Mouse (Mus musculus): Measurements from ENCODE around the gene Spryd3. TPM values are rescaled to one million over a fixed set of nuclear protein-coding genes. Genes with fewer than 3 reads are reported as not detected.

The Spryd3 gene
- total RNA-seq, 1 experiment: 34.8 TPM

- no peak for DNase-seq (ENCODE audit: low read depth, low spot score)
- no peaks in the 10 kb centered on the region for H3K9me3 ChIP-seq (ENCODE audit: control insufficient read depth, insufficient read depth, low read depth, low read length)
- in situ Hi-C loops (cut with MboI; ENCODE audit: low sequenced_read_pairs in 2 of 2, unreplicated experiment in 2 of 2): no loop called here
- no peak overlapping the region for H3K27ac ChIP-seq (ENCODE audit: insufficient read depth, low read depth, low read length, poor library complexity, severe bottlenecking)
- peaks cover 18% of the 10 kb centered on the region for H3K36me3 ChIP-seq (ENCODE audit: control insufficient read depth, insufficient read depth, low read length, poor library complexity, severe bottlenecking)
- H3K9ac ChIP-seq (ENCODE audit: insufficient read depth, low read depth, low read length, poor library complexity, severe bottlenecking): no peak overlapping the region
- TF ChIP-seq HCFC1 (IDR thresholded peaks at IDR 0.05; ENCODE audit: borderline replicate concordance, insufficient read depth, low read length) (no peak), MAFK (IDR thresholded peaks at IDR 0.05; ENCODE audit: insufficient read depth, low read depth, low read length) (no peak), ZNF384 (IDR thresholded peaks at IDR 0.05; ENCODE audit: low read depth, low read length) (no peak), ZC3H11A (IDR thresholded peaks at IDR 0.05; ENCODE audit: borderline replicate concordance, low read depth, low read length) (no peak), CHD2 (IDR thresholded peaks at IDR 0.05; ENCODE audit: low read depth, low read length) (no peak)
- peaks cover 0 to 2% of the 10 kb centered on the region in 2 experiments; a peak in 1 of 4 replicates for H3K4me1 ChIP-seq (ENCODE audit: control insufficient read depth in 2 of 2, insufficient read depth in 2 of 2, low read length in 2 of 2, poor library complexity in 1 of 2)
- no peak overlapping the region for H3K4me3 ChIP-seq (ENCODE audit: insufficient read depth in 1 of 2, low read depth in 1 of 2, low read length in 2 of 2, poor library complexity in 1 of 2, severe bottlenecking in 1 of 2)
These were observed 2.7 kb downstream of the Spryd3 start for GRCm38 (mm10) chr15:102133314-102133713.

- Histone ChIP-seq H3K27ac (ENCODE audit: insufficient read depth, low read depth, low read length, poor library complexity, severe bottlenecking) (no peak overlapping the region), H3K36me3 (ENCODE audit: control insufficient read depth, insufficient read depth, low read length, poor library complexity, severe bottlenecking) (peaks cover 36% of the 10 kb centered on the region), H3K4me1 (ENCODE audit: control insufficient read depth in 2 of 2, insufficient read depth in 2 of 2, low read length in 2 of 2, poor library complexity in 1 of 2) (no peaks in the 10 kb centered on the region), H3K4me3 (ENCODE audit: insufficient read depth in 1 of 2, low read depth in 1 of 2, low read length in 2 of 2, poor library complexity in 1 of 2, severe bottlenecking in 1 of 2) (no peak overlapping the region), H3K9me3 (ENCODE audit: control insufficient read depth, insufficient read depth, low read depth, low read length) (no peaks in the 10 kb centered on the region), H3K9ac (ENCODE audit: insufficient read depth, low read depth, low read length, poor library complexity, severe bottlenecking) (no peak overlapping the region)
- TF ChIP-seq ZC3H11A (IDR thresholded peaks at IDR 0.05; ENCODE audit: borderline replicate concordance, low read depth, low read length) (no peak), ZNF384 (IDR thresholded peaks at IDR 0.05; ENCODE audit: low read depth, low read length) (no peak), HCFC1 (IDR thresholded peaks at IDR 0.05; ENCODE audit: borderline replicate concordance, insufficient read depth, low read length) (no peak), MAFK (IDR thresholded peaks at IDR 0.05; ENCODE audit: insufficient read depth, low read depth, low read length) (no peak), CHD2 (IDR thresholded peaks at IDR 0.05; ENCODE audit: low read depth, low read length) (no peak)
- DNase-seq (ENCODE audit: low read depth, low spot score): no peak
- in situ Hi-C loops (cut with MboI; ENCODE audit: low sequenced_read_pairs in 2 of 2, unreplicated experiment in 2 of 2): no loop called here
These were observed 9.7 kb downstream of the Spryd3 start for GRCm38 (mm10) chr15:102126303-102126702.

- Histone ChIP-seq H3K9me3 (ENCODE audit: control insufficient read depth, insufficient read depth, low read depth, low read length) (no peaks in the 10 kb centered on the region), H3K27ac (ENCODE audit: insufficient read depth, low read depth, low read length, poor library complexity, severe bottlenecking) (no peak overlapping the region), H3K36me3 (ENCODE audit: control insufficient read depth, insufficient read depth, low read length, poor library complexity, severe bottlenecking) (peaks cover 37% of the 10 kb centered on the region; the same call in 1 of the 2 replicates), H3K4me1 (ENCODE audit: control insufficient read depth in 2 of 2, insufficient read depth in 2 of 2, low read length in 2 of 2, poor library complexity in 1 of 2) (no peaks in the 10 kb centered on the region; a peak in 1 of 4 replicates), H3K9ac (ENCODE audit: insufficient read depth, low read depth, low read length, poor library complexity, severe bottlenecking) (no peak overlapping the region), H3K4me3 (ENCODE audit: insufficient read depth in 1 of 2, low read depth in 1 of 2, low read length in 2 of 2, poor library complexity in 1 of 2, severe bottlenecking in 1 of 2) (no peak overlapping the region)
- in situ Hi-C loops (cut with MboI; ENCODE audit: low sequenced_read_pairs in 2 of 2, unreplicated experiment in 2 of 2): no loop called here
- DNase-seq (ENCODE audit: low read depth, low spot score): no peak
- TF ChIP-seq ZC3H11A (IDR thresholded peaks at IDR 0.05; ENCODE audit: borderline replicate concordance, low read depth, low read length): no peak
- no peak for TF ChIP-seq CHD2 (IDR thresholded peaks at IDR 0.05; ENCODE audit: low read depth, low read length)
- no peak for TF ChIP-seq ZNF384 (IDR thresholded peaks at IDR 0.05; ENCODE audit: low read depth, low read length)
- no peak for TF ChIP-seq MAFK (IDR thresholded peaks at IDR 0.05; ENCODE audit: insufficient read depth, low read depth, low read length)
- no peak for TF ChIP-seq HCFC1 (IDR thresholded peaks at IDR 0.05; ENCODE audit: borderline replicate concordance, insufficient read depth, low read length)
These were observed 15.5 kb downstream of the Spryd3 start for GRCm38 (mm10) chr15:102120530-102120929.

GRCm38 (mm10) chr15:102119831-102120170 lies 16.2 kb downstream of the Spryd3 start:
- Histone ChIP-seq H3K4me3 (ENCODE audit: insufficient read depth in 1 of 2, low read depth in 1 of 2, low read length in 2 of 2, poor library complexity in 1 of 2, severe bottlenecking in 1 of 2) (no peak overlapping the region), H3K9me3 (ENCODE audit: control insufficient read depth, insufficient read depth, low read depth, low read length) (no peaks in the 10 kb centered on the region), H3K9ac (ENCODE audit: insufficient read depth, low read depth, low read length, poor library complexity, severe bottlenecking) (no peak overlapping the region), H3K36me3 (ENCODE audit: control insufficient read depth, insufficient read depth, low read length, poor library complexity, severe bottlenecking) (peaks cover 33% of the 10 kb centered on the region; the same call in 1 of the 2 replicates), H3K4me1 (ENCODE audit: control insufficient read depth in 2 of 2, insufficient read depth in 2 of 2, low read length in 2 of 2, poor library complexity in 1 of 2) (no peaks in the 10 kb centered on the region; a peak in 1 of 4 replicates), H3K27ac (ENCODE audit: insufficient read depth, low read depth, low read length, poor library complexity, severe bottlenecking) (no peak overlapping the region)
- DNase-seq (ENCODE audit: low read depth, low spot score): no peak
- TF ChIP-seq CHD2 (IDR thresholded peaks at IDR 0.05; ENCODE audit: low read depth, low read length): no peak
- no peak for TF ChIP-seq HCFC1 (IDR thresholded peaks at IDR 0.05; ENCODE audit: borderline replicate concordance, insufficient read depth, low read length)
- TF ChIP-seq ZNF384 (IDR thresholded peaks at IDR 0.05; ENCODE audit: low read depth, low read length): no peak
- no peak for TF ChIP-seq ZC3H11A (IDR thresholded peaks at IDR 0.05; ENCODE audit: borderline replicate concordance, low read depth, low read length)
- no peak for TF ChIP-seq MAFK (IDR thresholded peaks at IDR 0.05; ENCODE audit: insufficient read depth, low read depth, low read length)
- in situ Hi-C loops (cut with MboI; ENCODE audit: low sequenced_read_pairs in 2 of 2, unreplicated experiment in 2 of 2): no loop called here

Data from ES-E14 (cell line).